Mouse (Mus musculus): ENCODE results near the gene Ppp2ca. TPM values are rescaled to one million over a fixed set of nuclear protein-coding genes. Genes with fewer than 3 reads are reported as not detected.
A peak's percentile ranks its signal among the peaks of the same experiment; 100 is the strongest.
"Not testable (repeated sequence)": the region's sequence is repeated elsewhere in the genome, so short reads cannot be mapped to it uniquely, and the experiment has no call there.

The Ppp2ca gene
- polyA plus RNA-seq, 1 experiment from 2014 or later = 175 TPM

- not testable (repeated sequence) for H3K4me3 ChIP-seq (ENCODE audit: low read depth, low read length); H3K27ac ChIP-seq (ENCODE audit: low read depth, low read length); H3K4me2 ChIP-seq (ENCODE audit: low read depth, low read length); ATAC-seq (ENCODE audit: low read depth); H3K9me3 ChIP-seq (ENCODE audit: control insufficient read depth, low read length); H3K4me1 ChIP-seq (ENCODE audit: control insufficient read depth, insufficient read depth, low read length); H3K36me3 ChIP-seq (ENCODE audit: control insufficient read depth, insufficient read depth, low read length); H3K27me3 ChIP-seq (ENCODE audit: control insufficient read depth, insufficient read depth, low read length); H3K9ac ChIP-seq (replicated peaks; ENCODE audit: low read depth, low read length)
- WGBS = 88% methylated on average over 1 of the region's 1 CpGs
These were observed 46.9 kb downstream of the Ppp2ca start, which contains the start of gene Olfr1373 for GRCm38 (mm10) chr11:52145428-52145827. Olfr1373 (minus strand) TSS chr11:52145528.

GRCm38 (mm10) chr11:52163926-52164325 lies 65.4 kb downstream of the Ppp2ca start:
- no peaks in the 10 kb centered on the region for H3K36me3 ChIP-seq (ENCODE audit: control insufficient read depth, insufficient read depth, low read length)
- H3K9me3 ChIP-seq (ENCODE audit: control insufficient read depth, low read length) = no peaks in the 10 kb centered on the region
- no peak overlapping the region for H3K27ac ChIP-seq (ENCODE audit: low read depth, low read length)
- H3K4me2 ChIP-seq (ENCODE audit: low read depth, low read length) = no peak overlapping the region
- no peaks in the 10 kb centered on the region for H3K27me3 ChIP-seq (ENCODE audit: control insufficient read depth, insufficient read depth, low read length)
- ATAC-seq (ENCODE audit: low read depth) = no peak
- WGBS = 48% methylated on average over 10 of the region's 10 CpGs
- H3K9ac ChIP-seq (replicated peaks; ENCODE audit: low read depth, low read length) = no peak overlapping the region
- no peak overlapping the region for H3K4me3 ChIP-seq (ENCODE audit: low read depth, low read length)
- H3K4me1 ChIP-seq (ENCODE audit: control insufficient read depth, insufficient read depth, low read length) = no peaks in the 10 kb centered on the region

- H3K36me3 ChIP-seq (ENCODE audit: control insufficient read depth, insufficient read depth, low read length) = no peaks in the 10 kb centered on the region
- no peak overlapping the region for H3K4me3 ChIP-seq (ENCODE audit: low read depth, low read length)
- 2% methylated on average over 21 of the region's 21 CpGs for WGBS
- H3K27me3 ChIP-seq (ENCODE audit: control insufficient read depth, insufficient read depth, low read length) = no peaks in the 10 kb centered on the region
- H3K4me1 ChIP-seq (ENCODE audit: control insufficient read depth, insufficient read depth, low read length) = no peaks in the 10 kb centered on the region
- no peak for ATAC-seq (ENCODE audit: low read depth)
- H3K27ac ChIP-seq (ENCODE audit: low read depth, low read length) = no peak overlapping the region
- no peak overlapping the region for H3K4me2 ChIP-seq (ENCODE audit: low read depth, low read length)
- H3K9me3 ChIP-seq (ENCODE audit: control insufficient read depth, low read length) = no peaks in the 10 kb centered on the region
- H3K9ac ChIP-seq (replicated peaks; ENCODE audit: low read depth, low read length) = no peak overlapping the region
These were observed 68.6 kb downstream of the Ppp2ca start for GRCm38 (mm10) chr11:52167126-52167525.

- not testable (repeated sequence) for H3K27me3 ChIP-seq (ENCODE audit: control insufficient read depth, insufficient read depth, low read length); H3K9me3 ChIP-seq (ENCODE audit: control insufficient read depth, low read length); H3K4me1 ChIP-seq (ENCODE audit: control insufficient read depth, insufficient read depth, low read length); H3K36me3 ChIP-seq (ENCODE audit: control insufficient read depth, insufficient read depth, low read length); H3K9ac ChIP-seq (replicated peaks; ENCODE audit: low read depth, low read length); H3K27ac ChIP-seq (ENCODE audit: low read depth, low read length)
- 1% methylated on average over 16 of the region's 42 CpGs for WGBS
- Histone ChIP-seq H3K4me2 (ENCODE audit: low read depth, low read length) (peak overlapping the region; percentile 48), H3K4me3 (ENCODE audit: low read depth, low read length) (peak overlapping the region; percentile 28)
- ATAC-seq (ENCODE audit: low read depth) = peak; percentile 49; the same call in 1 of the 2 replicates
These were observed 69.4 kb downstream of the Ppp2ca start for GRCm38 (mm10) chr11:52167901-52168302.

GRCm38 (mm10) chr11:52168461-52168860 lies 70.0 kb downstream of the Ppp2ca start:
- Histone ChIP-seq H3K27me3 (ENCODE audit: control insufficient read depth, insufficient read depth, low read length) (no peaks in the 10 kb centered on the region), H3K36me3 (ENCODE audit: control insufficient read depth, insufficient read depth, low read length) (no peaks in the 10 kb centered on the region), H3K4me2 (ENCODE audit: low read depth, low read length) (peak overlapping the region; percentile 48), H3K4me3 (ENCODE audit: low read depth, low read length) (peak overlapping the region; percentile 28), H3K4me1 (ENCODE audit: control insufficient read depth, insufficient read depth, low read length) (no peaks in the 10 kb centered on the region), H3K27ac (ENCODE audit: low read depth, low read length) (no peak overlapping the region), H3K9me3 (ENCODE audit: control insufficient read depth, low read length) (no peaks in the 10 kb centered on the region), H3K9ac (replicated peaks; ENCODE audit: low read depth, low read length) (no peak overlapping the region)
- ATAC-seq (ENCODE audit: low read depth) = no peak
- 22% methylated on average over 12 of the region's 12 CpGs for WGBS

Small RNAs within 50 kb of the gene (microRNA-seq; reads per million reads assigned to microRNA genes)
- gene Gm24157 (not detected), gene Mir3061 (29.6 reads per million, percentile 28 among the genes with 10 or more reads in this experiment)

Other genes with a start within 250 kb of the Ppp2ca start
- gene Jade2, start 241.0 kb upstream of the Ppp2ca start, polyA plus RNA-seq (2014; fragmentation: Nextera tagmentation; extraction: Ambion mirVana) = 0.44 and 0.52 TPM in 2 replicates
- 128 and 131 TPM in 2 replicates for gene Cdkn2aipnl, start 131.0 kb upstream of the Ppp2ca start, polyA plus RNA-seq (2014; fragmentation: Nextera tagmentation; extraction: Ambion mirVana)
- gene Ube2b, start 97.9 kb upstream of the Ppp2ca start, polyA plus RNA-seq (2014; fragmentation: Nextera tagmentation; extraction: Ambion mirVana) = 165 and 171 TPM in 2 replicates
- 29.5 TPM in 2 replicates for gene Cdkl3, start 94.5 kb upstream of the Ppp2ca start, polyA plus RNA-seq (2014; fragmentation: Nextera tagmentation; extraction: Ambion mirVana)
- not detected in 2 replicates for gene Olfr1373, start 46.8 kb downstream of the Ppp2ca start, polyA plus RNA-seq (2014; fragmentation: Nextera tagmentation; extraction: Ambion mirVana)
- not detected in 2 replicates for gene Olfr1371, start 115.3 kb downstream of the Ppp2ca start, polyA plus RNA-seq (2014; fragmentation: Nextera tagmentation; extraction: Ambion mirVana)
- 1,044 and 1,145 TPM in 2 replicates for gene Skp1a, start 133.3 kb downstream of the Ppp2ca start, polyA plus RNA-seq (2014; fragmentation: Nextera tagmentation; extraction: Ambion mirVana)
- gene Tcf7, start 184.3 kb downstream of the Ppp2ca start, polyA plus RNA-seq (2014; fragmentation: Nextera tagmentation; extraction: Ambion mirVana) = 3.5 and 7.0 TPM in 2 replicates